Mouse (Mus musculus): ENCODE data around the gene Arf6. TPM values are rescaled to one million over a fixed set of nuclear protein-coding genes. Genes with fewer than 3 reads are reported as not detected.

Arf6 gene
- polyA plus RNA-seq, 1 experiment from 2014 or later = 53.3 TPM

GRCm38 (mm10) chr12:69414826-69415572, 43.0 kb downstream of the Arf6 start:
- H3K27me3 ChIP-seq (replicated peaks; ENCODE audit: control insufficient read depth, insufficient read depth, low read length) = no peaks in the 10 kb centered on the region
- H3K27ac ChIP-seq (ENCODE audit: low read depth) = no peak overlapping the region
- no peak overlapping the region for H3K9ac ChIP-seq (ENCODE audit: low read length)
- ATAC-seq (replicated peaks; ENCODE audit: low FRiP score, low TSS enrichment, low read depth) = no peak
- H3K4me2 ChIP-seq (ENCODE audit: low read length) = no peak overlapping the region
- no peak for DNase-seq (ENCODE audit: low spot score)
- H3K4me1 ChIP-seq (replicated peaks; ENCODE audit: control insufficient read depth, insufficient read depth, low read length) = no peaks in the 10 kb centered on the region; the same call in 1 of the 2 replicates
- 62% methylated on average over 4 of the region's 4 CpGs for WGBS
- no peak overlapping the region for H3K4me3 ChIP-seq (ENCODE audit: low read depth, low read length)
- H3K36me3 ChIP-seq (ENCODE audit: control insufficient read depth, insufficient read depth, low read length) = no peaks in the 10 kb centered on the region
- no peaks in the 10 kb centered on the region for H3K9me3 ChIP-seq (ENCODE audit: control insufficient read depth, low read length)

DNA sequence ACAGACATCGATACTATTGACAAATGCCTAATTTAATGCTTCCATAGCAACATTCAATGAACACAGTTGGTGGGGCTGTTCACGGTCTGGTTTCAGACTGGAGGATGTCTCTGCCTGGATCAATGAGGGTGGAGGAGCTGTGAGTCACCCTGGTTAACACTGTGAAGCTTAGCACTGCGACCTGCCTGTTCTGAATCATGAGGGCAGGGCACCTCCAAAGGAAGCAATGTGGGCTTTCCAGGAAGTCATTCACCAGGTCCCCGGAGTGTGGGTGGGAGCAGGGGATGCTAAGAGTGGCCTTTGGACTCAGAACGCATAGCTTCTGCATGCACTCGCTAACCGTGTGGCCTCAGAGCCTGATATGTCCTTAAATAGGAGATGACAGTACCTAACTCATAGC, 44.8 kb downstream of the Arf6 start:
- H3K27me3 ChIP-seq (replicated peaks; ENCODE audit: control insufficient read depth, insufficient read depth, low read length) = no peaks in the 10 kb centered on the region
- no peak overlapping the region for H3K4me3 ChIP-seq (ENCODE audit: low read depth, low read length)
- no peak overlapping the region for H3K4me2 ChIP-seq (ENCODE audit: low read length)
- H3K27ac ChIP-seq (ENCODE audit: low read depth) = no peak overlapping the region
- DNase-seq (ENCODE audit: low spot score) (no peak), ATAC-seq (replicated peaks; ENCODE audit: low FRiP score, low TSS enrichment, low read depth) (peak; percentile 84)
- WGBS = 62% methylated on average over 7 of the region's 7 CpGs
- no peaks in the 10 kb centered on the region; the same call in 1 of the 2 replicates for H3K4me1 ChIP-seq (replicated peaks; ENCODE audit: control insufficient read depth, insufficient read depth, low read length)
- no peaks in the 10 kb centered on the region for H3K36me3 ChIP-seq (ENCODE audit: control insufficient read depth, insufficient read depth, low read length)
- no peaks in the 10 kb centered on the region for H3K9me3 ChIP-seq (ENCODE audit: control insufficient read depth, low read length)
- H3K9ac ChIP-seq (ENCODE audit: low read length) = no peak overlapping the region

DNA sequence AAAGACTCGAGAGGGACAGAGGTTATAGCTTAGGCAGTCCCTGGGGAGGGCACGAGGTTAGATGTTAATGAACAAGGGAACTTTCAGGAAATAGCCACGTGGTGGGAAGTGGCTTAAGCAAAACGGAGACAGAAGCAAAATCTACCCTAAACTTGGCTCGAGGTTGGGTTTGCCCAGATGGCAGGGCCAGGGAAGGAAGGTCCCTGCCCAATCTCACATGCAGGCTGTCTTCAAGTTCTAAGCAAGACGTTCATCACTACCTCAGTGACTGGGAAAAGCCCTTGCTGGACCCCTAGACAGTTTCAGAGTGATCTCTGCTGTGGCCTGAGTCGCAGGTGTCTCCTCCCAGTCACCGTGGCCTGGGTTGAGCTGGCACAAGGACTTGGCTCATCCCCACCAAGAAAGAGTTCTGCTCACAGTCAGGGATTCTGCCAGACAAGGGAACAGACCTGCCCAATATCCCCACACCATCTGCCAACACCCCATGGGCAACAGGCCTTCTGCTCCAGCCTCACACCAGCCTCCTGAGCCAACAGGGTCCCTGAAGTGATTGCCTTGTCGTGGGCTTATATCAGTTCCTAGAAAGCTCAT, 45.8 kb downstream of the Arf6 start:
- H3K9me3 ChIP-seq (ENCODE audit: control insufficient read depth, low read length) = 0 out of 2 replicates have a peak, but pooled peaks cover 2% of the 10 kb centered on the region
- H3K27me3 ChIP-seq (replicated peaks; ENCODE audit: control insufficient read depth, insufficient read depth, low read length) = no peaks in the 10 kb centered on the region
- H3K27ac ChIP-seq (ENCODE audit: low read depth) = no peak overlapping the region
- no peak overlapping the region for H3K9ac ChIP-seq (ENCODE audit: low read length)
- H3K4me1 ChIP-seq (replicated peaks; ENCODE audit: control insufficient read depth, insufficient read depth, low read length) = no peaks in the 10 kb centered on the region; the same call in 1 of the 2 replicates
- no peak for DNase-seq (ENCODE audit: low spot score)
- ATAC-seq (replicated peaks; ENCODE audit: low FRiP score, low TSS enrichment, low read depth) = no peak
- no peaks in the 10 kb centered on the region for H3K36me3 ChIP-seq (ENCODE audit: control insufficient read depth, insufficient read depth, low read length)
- 54% methylated on average over 9 of the region's 9 CpGs for WGBS
- H3K4me3 ChIP-seq (ENCODE audit: low read depth, low read length) = no peak overlapping the region
- no peak overlapping the region for H3K4me2 ChIP-seq (ENCODE audit: low read length)

- H3K27me3 ChIP-seq (replicated peaks; ENCODE audit: control insufficient read depth, insufficient read depth, low read length) = no peaks in the 10 kb centered on the region
- H3K4me2 ChIP-seq (ENCODE audit: low read length) = no peak overlapping the region
- 0 out of 2 replicates have a peak, but pooled peaks cover 3% of the 10 kb centered on the region for H3K9me3 ChIP-seq (ENCODE audit: control insufficient read depth, low read length)
- ATAC-seq (replicated peaks; ENCODE audit: low FRiP score, low TSS enrichment, low read depth) (no peak), DNase-seq (ENCODE audit: low spot score) (no peak)
- H3K27ac ChIP-seq (ENCODE audit: low read depth) = no peak overlapping the region
- no peak overlapping the region for H3K9ac ChIP-seq (ENCODE audit: low read length)
- H3K4me3 ChIP-seq (ENCODE audit: low read depth, low read length) = no peak overlapping the region
- no peaks in the 10 kb centered on the region for H3K36me3 ChIP-seq (ENCODE audit: control insufficient read depth, insufficient read depth, low read length)
- WGBS = 88% methylated on average over 13 of the region's 13 CpGs
- H3K4me1 ChIP-seq (replicated peaks; ENCODE audit: control insufficient read depth, insufficient read depth, low read length) = no peaks in the 10 kb centered on the region; the same call in 1 of the 2 replicates
Observed at GRCm38 (mm10) chr12:69418606-69419005, 46.7 kb downstream of the Arf6 start.

DNA sequence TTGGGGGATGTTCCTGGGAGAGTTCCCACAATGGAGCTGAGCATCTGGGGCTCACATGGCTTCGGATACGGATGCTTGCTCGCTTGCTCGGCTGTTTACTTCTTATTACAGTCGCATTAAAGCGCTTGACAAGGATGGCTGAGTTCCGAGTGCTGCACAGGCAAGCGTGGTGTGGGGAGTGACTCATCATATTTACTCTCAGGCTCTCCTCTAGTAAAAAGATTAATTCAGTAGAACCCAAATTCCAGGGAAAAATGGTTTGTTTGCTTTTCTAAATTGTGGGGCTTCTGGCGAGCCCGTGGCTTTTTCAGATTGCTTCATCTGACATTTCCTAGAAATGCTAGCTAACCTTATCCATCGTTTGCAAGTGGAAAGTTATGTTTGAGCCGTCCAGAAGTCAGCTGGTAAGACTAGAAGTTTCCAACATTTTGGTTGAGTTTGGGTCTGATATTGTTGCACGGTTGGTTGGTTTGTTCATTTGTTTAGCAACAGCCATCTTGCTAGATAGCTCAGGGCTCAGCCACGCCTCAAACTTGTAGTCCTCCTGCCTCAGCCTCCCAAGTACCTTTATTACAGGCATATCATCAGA, 47.2 kb downstream of the Arf6 start:
- Histone ChIP-seq H3K4me3 (ENCODE audit: low read depth, low read length) (no peak overlapping the region), H3K27me3 (replicated peaks; ENCODE audit: control insufficient read depth, insufficient read depth, low read length) (no peaks in the 10 kb centered on the region), H3K9ac (ENCODE audit: low read length) (no peak overlapping the region), H3K36me3 (ENCODE audit: control insufficient read depth, insufficient read depth, low read length) (no peaks in the 10 kb centered on the region), H3K9me3 (ENCODE audit: control insufficient read depth, low read length) (0 out of 2 replicates have a peak, but pooled peaks cover 3% of the 10 kb centered on the region), H3K4me2 (ENCODE audit: low read length) (no peak overlapping the region), H3K27ac (ENCODE audit: low read depth) (no peak overlapping the region), H3K4me1 (replicated peaks; ENCODE audit: control insufficient read depth, insufficient read depth, low read length) (no peaks in the 10 kb centered on the region; the same call in 1 of the 2 replicates)
- DNase-seq (ENCODE audit: low spot score) (no peak), ATAC-seq (replicated peaks; ENCODE audit: low FRiP score, low TSS enrichment, low read depth) (no peak)
- WGBS = 66% methylated on average over 14 of the region's 14 CpGs

DNA sequence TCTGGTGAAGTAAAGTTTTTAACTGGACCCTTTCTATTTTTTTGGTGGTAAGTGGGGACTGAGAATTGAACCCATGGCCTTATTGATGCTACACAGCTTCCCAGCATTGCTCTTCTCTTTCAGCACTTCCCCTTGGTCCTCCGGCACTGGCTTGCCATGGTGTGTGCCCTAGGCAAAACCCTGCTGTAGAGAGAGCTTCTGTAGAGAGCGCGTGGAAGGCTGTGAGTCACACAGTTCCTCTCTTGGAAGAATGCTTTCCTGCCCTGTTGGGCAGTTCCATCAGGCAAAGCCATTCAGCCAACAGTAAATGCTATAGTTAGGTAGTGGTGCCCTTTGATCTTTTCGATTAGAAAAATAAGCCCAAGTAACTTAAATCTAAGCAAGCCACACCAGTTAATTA, 47.7 kb downstream of the Arf6 start:
- Histone ChIP-seq H3K4me2 (ENCODE audit: low read length) (no peak overlapping the region), H3K9ac (ENCODE audit: low read length) (no peak overlapping the region), H3K27ac (ENCODE audit: low read depth) (no peak overlapping the region), H3K36me3 (ENCODE audit: control insufficient read depth, insufficient read depth, low read length) (no peaks in the 10 kb centered on the region), H3K4me3 (ENCODE audit: low read depth, low read length) (no peak overlapping the region), H3K4me1 (replicated peaks; ENCODE audit: control insufficient read depth, insufficient read depth, low read length) (peaks cover under 1% of the 10 kb centered on the region; the same call in 1 of the 2 replicates), H3K9me3 (ENCODE audit: control insufficient read depth, low read length) (0 out of 2 replicates have a peak, but pooled peaks cover 3% of the 10 kb centered on the region), H3K27me3 (replicated peaks; ENCODE audit: control insufficient read depth, insufficient read depth, low read length) (no peaks in the 10 kb centered on the region)
- 90% methylated on average over 4 of the region's 4 CpGs for WGBS
- DNase-seq (ENCODE audit: low spot score) (no peak), ATAC-seq (replicated peaks; ENCODE audit: low FRiP score, low TSS enrichment, low read depth) (no peak)

DNA sequence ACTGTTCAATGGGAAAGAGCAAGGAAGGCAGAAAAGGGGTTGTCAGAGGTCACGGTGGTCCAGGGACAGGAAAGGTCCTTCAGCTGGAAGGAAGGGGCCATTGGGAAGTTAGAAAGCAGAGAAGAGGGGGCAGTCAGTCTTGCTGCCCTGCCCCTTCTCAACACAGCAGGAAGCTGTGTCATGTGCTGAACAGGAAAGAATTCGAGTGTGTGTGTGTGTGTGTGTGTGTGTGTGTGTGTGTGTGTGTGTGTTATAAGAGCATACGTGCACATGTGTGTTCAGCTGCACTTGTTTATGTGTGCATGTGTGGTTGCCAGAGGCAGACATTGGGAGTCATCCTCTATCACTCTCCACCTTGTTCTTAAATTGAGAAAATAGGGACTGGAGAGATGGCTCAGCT, 48.8 kb downstream of the Arf6 start:
- no peak overlapping the region for H3K9ac ChIP-seq (ENCODE audit: low read length)
- H3K36me3 ChIP-seq (ENCODE audit: control insufficient read depth, insufficient read depth, low read length) = no peaks in the 10 kb centered on the region
- H3K4me1 ChIP-seq (replicated peaks; ENCODE audit: control insufficient read depth, insufficient read depth, low read length) = peaks cover 8% of the 10 kb centered on the region; the same call in 1 of the 2 replicates
- H3K9me3 ChIP-seq (ENCODE audit: control insufficient read depth, low read length) = 0 out of 2 replicates have a peak, but pooled peaks cover 3% of the 10 kb centered on the region
- H3K4me3 ChIP-seq (ENCODE audit: low read depth, low read length) = no peak overlapping the region
- no peak overlapping the region for H3K4me2 ChIP-seq (ENCODE audit: low read length)
- H3K27me3 ChIP-seq (replicated peaks; ENCODE audit: control insufficient read depth, insufficient read depth, low read length) = no peaks in the 10 kb centered on the region
- no peak for DNase-seq (ENCODE audit: low spot score)
- 56% methylated on average over 3 of the region's 3 CpGs for WGBS
- no peak for ATAC-seq (replicated peaks; ENCODE audit: low FRiP score, low TSS enrichment, low read depth)
- H3K27ac ChIP-seq (ENCODE audit: low read depth) = no peak overlapping the region

DNA sequence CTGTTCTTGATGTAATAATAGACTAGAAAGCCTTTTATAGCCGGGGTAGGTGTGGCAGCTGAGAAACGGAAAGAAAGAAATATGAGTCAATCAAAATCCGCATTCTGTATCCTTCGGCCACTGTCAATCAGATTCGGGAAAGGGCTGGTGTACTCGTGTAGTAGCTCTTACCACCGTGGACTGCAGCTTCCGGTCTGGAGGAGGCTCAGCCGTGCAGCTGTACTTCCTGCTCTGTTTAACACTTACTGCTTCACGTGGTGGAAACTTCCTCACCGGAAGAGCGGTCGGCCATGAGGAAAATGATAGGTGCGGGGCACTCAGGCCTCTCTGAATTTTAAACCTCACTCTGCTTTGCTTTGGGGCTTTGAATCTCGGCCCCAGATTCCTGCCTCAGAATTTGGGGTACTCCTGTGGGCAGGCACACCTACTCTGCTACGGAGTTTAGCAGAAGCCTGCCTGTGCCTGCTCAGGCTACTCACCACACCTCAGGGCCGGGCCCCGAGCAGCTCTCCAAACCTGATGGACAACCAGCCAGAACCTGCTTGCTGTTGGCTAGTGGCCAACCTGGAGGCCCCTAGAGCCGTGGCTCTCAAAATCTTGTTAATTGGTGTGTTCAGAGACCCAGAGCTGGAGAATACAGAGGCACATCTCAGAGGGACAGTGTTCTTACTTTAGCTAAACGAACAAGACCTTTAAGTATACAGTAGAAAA, 51.0 kb downstream of the Arf6 start:
- no peak overlapping the region for H3K4me2 ChIP-seq (ENCODE audit: low read length)
- DNase-seq (ENCODE audit: low spot score) (no peak), ATAC-seq (replicated peaks; ENCODE audit: low FRiP score, low TSS enrichment, low read depth) (no peak)

More for the DNA sequence above, 51.0 kb downstream of the Arf6 start:
- Histone ChIP-seq H3K27ac (ENCODE audit: low read depth) (0 out of 2 replicates have a peak overlapping the region, but pooled peaks have one; percentile 11), H3K9ac (ENCODE audit: low read length) (no peak overlapping the region), H3K27me3 (replicated peaks; ENCODE audit: control insufficient read depth, insufficient read depth, low read length) (no peaks in the 10 kb centered on the region), H3K9me3 (ENCODE audit: control insufficient read depth, low read length) (0 out of 2 replicates have a peak, but pooled peaks cover 3% of the 10 kb centered on the region), H3K4me3 (ENCODE audit: low read depth, low read length) (no peak overlapping the region), H3K36me3 (ENCODE audit: control insufficient read depth, insufficient read depth, low read length) (no peaks in the 10 kb centered on the region), H3K4me1 (replicated peaks; ENCODE audit: control insufficient read depth, insufficient read depth, low read length) (peaks cover 8% of the 10 kb centered on the region; the same call in 1 of the 2 replicates)
- WGBS = 78% methylated on average over 20 of the region's 20 CpGs

All from intestine, embryonic 14.5 days (tissue).